Mouse (Mus musculus): ENCODE data around the gene Ccdc154. TPM values are rescaled to one million over a fixed set of nuclear protein-coding genes. Genes with fewer than 3 reads are reported as not detected.
A peak's percentile ranks its signal among the peaks of the same experiment; 100 is the strongest.

Gene Ccdc154
- polyA plus RNA-seq, 1 experiment from 2014 or later = not detected

DNA sequence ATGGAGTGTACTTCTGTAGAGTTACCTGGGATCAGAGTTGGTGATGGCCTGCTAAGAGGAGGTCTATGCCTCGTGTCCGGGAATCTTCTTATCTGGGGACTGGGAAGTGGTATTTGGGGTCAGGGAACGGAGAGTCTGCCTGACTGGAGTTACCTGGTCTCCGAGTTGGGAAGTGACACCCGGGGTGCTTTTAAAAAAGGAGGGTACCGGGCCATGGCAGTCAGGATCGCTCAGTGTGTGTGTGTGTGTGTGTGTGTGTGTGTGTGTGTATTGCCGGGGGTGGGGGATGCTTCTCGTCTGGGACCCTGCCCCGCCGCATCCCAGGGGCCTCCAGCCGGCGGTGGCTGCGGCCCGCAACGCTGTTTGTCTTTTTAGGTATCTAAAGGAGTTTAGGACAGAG is 26.8 kb downstream of the Ccdc154 start:
- H3K36me3 ChIP-seq (ENCODE audit: control insufficient read depth, insufficient read depth) = peaks cover 8% of the 10 kb centered on the region; the same call in 1 of the 2 replicates
- peaks cover 22% of the 10 kb centered on the region for H3K4me1 ChIP-seq (ENCODE audit: control insufficient read depth, insufficient read depth, low read length)
- ATAC-seq (replicated peaks; ENCODE audit: extremely low read depth, insufficient read depth, low FRiP score) = no peak
- peak overlapping the region; percentile 95 for H3K9ac ChIP-seq (ENCODE audit: low read length)
- WGBS = 4% methylated on average over 15 of the region's 16 CpGs
- no peaks in the 10 kb centered on the region for H3K9me3 ChIP-seq (replicated peaks; ENCODE audit: control insufficient read depth, low read length)
- H3K4me3 ChIP-seq (ENCODE audit: low read length) = peak overlapping the region; percentile 90
- H3K4me2 ChIP-seq (ENCODE audit: low read depth, low read length) = peak overlapping the region; percentile 79
- no peaks in the 10 kb centered on the region for H3K27me3 ChIP-seq (ENCODE audit: control insufficient read depth, insufficient read depth, low read length)
- H3K27ac ChIP-seq (ENCODE audit: low read length) = no peak overlapping the region

DNA sequence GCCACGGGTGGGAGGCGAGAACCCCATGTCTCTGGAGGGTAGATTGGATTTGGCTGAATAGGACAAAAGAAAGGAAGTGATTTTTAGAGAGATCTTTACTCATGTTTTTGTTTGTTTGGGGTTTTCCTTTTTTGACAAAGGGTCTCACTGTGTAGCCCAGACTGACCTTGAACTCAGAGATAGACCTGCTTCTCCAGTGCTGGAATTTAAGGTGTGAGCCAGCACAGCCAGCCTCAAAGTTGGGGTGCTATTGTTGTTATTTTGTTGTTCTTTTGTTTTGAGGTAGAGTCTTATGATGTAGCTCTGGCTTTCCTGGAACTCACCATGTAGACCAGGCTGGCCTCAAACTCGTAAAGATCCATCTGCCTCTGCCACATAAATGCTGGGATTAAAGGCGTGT is 40.1 kb downstream of the Ccdc154 start:
- Histone ChIP-seq H3K27ac (ENCODE audit: low read length) (no peak overlapping the region), H3K4me1 (ENCODE audit: control insufficient read depth, insufficient read depth, low read length) (no peaks in the 10 kb centered on the region), H3K9me3 (replicated peaks; ENCODE audit: control insufficient read depth, low read length) (no peaks in the 10 kb centered on the region), H3K27me3 (ENCODE audit: control insufficient read depth, insufficient read depth, low read length) (no peaks in the 10 kb centered on the region), H3K9ac (ENCODE audit: low read length) (no peak overlapping the region), H3K4me2 (ENCODE audit: low read depth, low read length) (no peak overlapping the region), H3K4me3 (ENCODE audit: low read length) (no peak overlapping the region), H3K36me3 (ENCODE audit: control insufficient read depth, insufficient read depth) (peaks cover 34% of the 10 kb centered on the region)
- no peak for ATAC-seq (replicated peaks; ENCODE audit: extremely low read depth, insufficient read depth, low FRiP score)
- 91% methylated on average over 4 of the region's 4 CpGs for WGBS

DNA sequence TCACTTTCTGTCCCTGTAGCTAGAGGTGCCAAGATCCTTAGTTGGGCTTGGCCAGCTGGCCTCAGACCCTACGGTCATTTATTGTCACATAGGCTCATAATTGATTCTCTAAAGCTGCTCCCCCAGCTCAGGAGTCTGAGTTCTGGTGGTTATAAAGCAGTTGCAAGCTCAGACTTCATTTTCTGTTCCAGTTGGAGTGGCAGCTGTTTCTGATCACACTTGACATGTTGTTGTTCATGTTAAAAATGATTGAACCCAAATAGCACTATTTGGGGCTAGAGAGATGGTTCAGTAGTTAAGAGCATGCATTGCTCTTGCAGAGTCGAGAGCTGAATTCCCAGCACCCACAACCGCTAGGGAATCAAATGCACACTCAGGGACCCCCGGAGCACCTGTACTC is 47.7 kb downstream of the Ccdc154 start:
- Histone ChIP-seq H3K4me3 (ENCODE audit: low read length) (no peak overlapping the region), H3K4me2 (ENCODE audit: low read depth, low read length) (no peak overlapping the region), H3K4me1 (ENCODE audit: control insufficient read depth, insufficient read depth, low read length) (no peaks in the 10 kb centered on the region), H3K9ac (ENCODE audit: low read length) (no peak overlapping the region), H3K36me3 (ENCODE audit: control insufficient read depth, insufficient read depth) (peaks cover 41% of the 10 kb centered on the region), H3K27ac (ENCODE audit: low read length) (no peak overlapping the region), H3K27me3 (ENCODE audit: control insufficient read depth, insufficient read depth, low read length) (no peaks in the 10 kb centered on the region), H3K9me3 (replicated peaks; ENCODE audit: control insufficient read depth, low read length) (no peaks in the 10 kb centered on the region)
- ATAC-seq (replicated peaks; ENCODE audit: extremely low read depth, insufficient read depth, low FRiP score) = no peak
- WGBS = 95% methylated on average over 4 of the region's 4 CpGs

DNA sequence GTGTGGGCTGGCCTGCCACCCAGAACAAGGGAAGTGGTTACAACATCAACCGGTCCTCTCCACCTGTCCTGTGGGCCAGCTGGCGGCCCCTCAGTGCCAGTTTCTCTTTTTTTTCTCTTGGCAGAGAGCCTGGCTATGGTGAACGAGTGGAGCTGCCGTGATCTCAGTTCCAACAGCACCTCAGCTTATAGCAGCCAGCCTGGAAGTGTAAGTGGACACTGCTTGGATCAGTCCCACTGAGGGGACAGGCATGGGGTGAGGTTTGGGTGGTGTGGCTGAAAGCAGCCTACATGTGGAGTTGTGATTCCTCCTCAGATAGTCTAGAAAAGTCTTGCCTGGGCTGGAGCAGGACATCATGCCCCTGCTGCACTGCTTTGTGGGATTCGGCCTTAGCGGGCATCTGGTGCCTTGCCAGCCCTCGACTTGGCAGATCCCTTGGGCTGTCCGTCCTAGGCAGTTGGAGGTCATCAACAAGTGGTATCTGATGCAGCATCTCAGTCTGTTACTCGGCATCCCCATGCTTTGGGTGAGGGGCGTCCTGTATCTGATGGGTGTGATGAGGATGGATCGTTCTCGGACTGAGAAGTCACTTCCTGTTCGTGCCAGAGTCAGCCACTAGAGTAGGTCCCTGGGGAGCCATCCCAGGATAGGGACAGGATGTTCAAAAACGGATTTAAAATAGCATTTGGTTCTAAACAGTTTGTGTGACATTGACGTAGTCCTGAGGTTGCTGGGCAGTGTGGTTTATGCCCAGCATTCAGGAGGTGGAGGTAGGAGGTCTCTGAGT is 48.6 kb downstream of the Ccdc154 start:
- Histone ChIP-seq H3K4me3 (ENCODE audit: low read length) (no peak overlapping the region), H3K27ac (ENCODE audit: low read length) (no peak overlapping the region), H3K27me3 (ENCODE audit: control insufficient read depth, insufficient read depth, low read length) (no peaks in the 10 kb centered on the region), H3K36me3 (ENCODE audit: control insufficient read depth, insufficient read depth) (peaks cover 34% of the 10 kb centered on the region), H3K4me2 (ENCODE audit: low read depth, low read length) (no peak overlapping the region), H3K4me1 (ENCODE audit: control insufficient read depth, insufficient read depth, low read length) (no peaks in the 10 kb centered on the region), H3K9me3 (replicated peaks; ENCODE audit: control insufficient read depth, low read length) (no peaks in the 10 kb centered on the region), H3K9ac (ENCODE audit: low read length) (no peak overlapping the region)
- WGBS = 71% methylated on average over 15 of the region's 15 CpGs
- ATAC-seq (replicated peaks; ENCODE audit: extremely low read depth, insufficient read depth, low FRiP score) = no peak

DNA sequence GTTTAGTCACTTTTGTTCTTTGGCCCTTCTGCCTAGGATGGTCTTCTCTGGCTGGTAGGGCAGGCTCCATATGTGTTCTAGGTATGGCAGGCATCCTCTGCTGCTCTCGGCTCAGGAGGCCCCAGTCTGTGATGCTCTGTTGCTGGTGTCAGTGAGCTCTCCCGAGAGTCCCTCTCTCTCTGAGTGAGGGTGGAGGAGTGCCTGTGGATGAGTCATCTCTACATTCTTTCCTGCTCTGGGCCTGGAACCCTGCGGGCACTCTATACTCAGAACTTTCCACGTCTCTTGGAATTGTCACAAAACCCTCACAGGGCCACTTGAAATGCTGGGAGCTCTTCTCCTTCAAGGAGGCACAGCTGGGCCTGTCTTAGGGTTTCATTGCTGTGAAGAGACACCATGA is 49.4 kb downstream of the Ccdc154 start:
- Histone ChIP-seq H3K36me3 (ENCODE audit: control insufficient read depth, insufficient read depth) (peaks cover 31% of the 10 kb centered on the region), H3K9me3 (replicated peaks; ENCODE audit: control insufficient read depth, low read length) (no peaks in the 10 kb centered on the region), H3K4me2 (ENCODE audit: low read depth, low read length) (no peak overlapping the region), H3K27me3 (ENCODE audit: control insufficient read depth, insufficient read depth, low read length) (no peaks in the 10 kb centered on the region), H3K9ac (ENCODE audit: low read length) (no peak overlapping the region), H3K4me3 (ENCODE audit: low read length) (no peak overlapping the region), H3K4me1 (ENCODE audit: control insufficient read depth, insufficient read depth, low read length) (no peaks in the 10 kb centered on the region), H3K27ac (ENCODE audit: low read length) (no peak overlapping the region)
- no peak for ATAC-seq (replicated peaks; ENCODE audit: extremely low read depth, insufficient read depth, low FRiP score)
- WGBS = 60% methylated on average over 4 of the region's 4 CpGs

DNA sequence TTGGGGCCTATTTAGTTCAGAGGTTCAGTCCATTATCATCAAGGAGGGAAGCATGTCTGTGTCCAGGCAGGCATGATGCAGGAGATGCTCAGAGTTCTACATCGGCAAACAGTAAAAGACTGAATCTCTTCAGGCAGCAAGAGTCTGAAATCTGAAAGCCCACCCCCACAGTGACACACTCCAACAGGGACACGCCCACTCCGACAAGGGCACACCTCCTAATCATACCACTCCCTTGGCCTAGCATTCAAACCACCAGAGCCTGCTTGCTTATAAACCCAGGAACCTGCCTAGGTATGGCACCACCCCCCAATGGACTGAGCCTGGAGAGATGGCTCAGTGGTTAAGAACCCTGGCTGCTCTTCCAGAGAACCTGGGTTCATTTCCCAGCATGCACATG is 53.2 kb downstream of the Ccdc154 start:
- no peak overlapping the region for H3K9ac ChIP-seq (ENCODE audit: low read length)
- H3K36me3 ChIP-seq (ENCODE audit: control insufficient read depth, insufficient read depth) = peaks cover 17% of the 10 kb centered on the region
- no peak for ATAC-seq (replicated peaks; ENCODE audit: extremely low read depth, insufficient read depth, low FRiP score)
- 83% methylated on average over 3 of the region's 3 CpGs for WGBS
- no peak overlapping the region for H3K4me3 ChIP-seq (ENCODE audit: low read length)
- H3K27me3 ChIP-seq (ENCODE audit: control insufficient read depth, insufficient read depth, low read length) = no peaks in the 10 kb centered on the region
- no peaks in the 10 kb centered on the region for H3K9me3 ChIP-seq (replicated peaks; ENCODE audit: control insufficient read depth, low read length)
- no peaks in the 10 kb centered on the region for H3K4me1 ChIP-seq (ENCODE audit: control insufficient read depth, insufficient read depth, low read length)
- no peak overlapping the region for H3K27ac ChIP-seq (ENCODE audit: low read length)
- H3K4me2 ChIP-seq (ENCODE audit: low read depth, low read length) = no peak overlapping the region

DNA sequence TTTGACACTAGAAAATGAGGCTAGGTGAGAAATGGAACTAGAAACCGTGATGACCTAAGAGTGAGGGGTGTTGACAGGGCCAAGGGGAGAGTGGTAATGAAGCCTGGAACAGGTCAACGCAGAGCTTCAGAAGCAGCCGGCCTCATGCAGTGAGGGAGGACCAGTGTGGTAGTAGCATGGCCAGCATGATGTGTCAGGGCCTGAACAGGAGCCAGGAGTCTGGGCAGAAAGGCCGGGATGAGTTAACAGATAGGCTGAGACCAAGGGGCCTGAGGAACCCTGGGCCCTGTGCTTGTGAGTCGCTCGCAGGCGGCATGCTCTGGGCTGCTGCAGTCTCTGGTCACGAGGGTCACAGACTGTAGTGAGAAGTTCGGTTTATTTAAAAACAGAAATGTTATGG is 56.7 kb downstream of the Ccdc154 start:
- Histone ChIP-seq H3K4me2 (ENCODE audit: low read depth, low read length) (no peak overlapping the region), H3K4me1 (ENCODE audit: control insufficient read depth, insufficient read depth, low read length) (0 out of 2 replicates have a peak, but pooled peaks cover 3% of the 10 kb centered on the region), H3K4me3 (ENCODE audit: low read length) (no peak overlapping the region), H3K27me3 (ENCODE audit: control insufficient read depth, insufficient read depth, low read length) (no peaks in the 10 kb centered on the region), H3K36me3 (ENCODE audit: control insufficient read depth, insufficient read depth) (peaks cover 9% of the 10 kb centered on the region; the same call in 1 of the 2 replicates), H3K27ac (ENCODE audit: low read length) (peak overlapping the region; percentile 21; the same call in 1 of the 2 replicates), H3K9ac (ENCODE audit: low read length) (no peak overlapping the region), H3K9me3 (replicated peaks; ENCODE audit: control insufficient read depth, low read length) (no peaks in the 10 kb centered on the region)
- no peak for ATAC-seq (replicated peaks; ENCODE audit: extremely low read depth, insufficient read depth, low FRiP score)
- 83% methylated on average over 9 of the region's 9 CpGs for WGBS

DNA sequence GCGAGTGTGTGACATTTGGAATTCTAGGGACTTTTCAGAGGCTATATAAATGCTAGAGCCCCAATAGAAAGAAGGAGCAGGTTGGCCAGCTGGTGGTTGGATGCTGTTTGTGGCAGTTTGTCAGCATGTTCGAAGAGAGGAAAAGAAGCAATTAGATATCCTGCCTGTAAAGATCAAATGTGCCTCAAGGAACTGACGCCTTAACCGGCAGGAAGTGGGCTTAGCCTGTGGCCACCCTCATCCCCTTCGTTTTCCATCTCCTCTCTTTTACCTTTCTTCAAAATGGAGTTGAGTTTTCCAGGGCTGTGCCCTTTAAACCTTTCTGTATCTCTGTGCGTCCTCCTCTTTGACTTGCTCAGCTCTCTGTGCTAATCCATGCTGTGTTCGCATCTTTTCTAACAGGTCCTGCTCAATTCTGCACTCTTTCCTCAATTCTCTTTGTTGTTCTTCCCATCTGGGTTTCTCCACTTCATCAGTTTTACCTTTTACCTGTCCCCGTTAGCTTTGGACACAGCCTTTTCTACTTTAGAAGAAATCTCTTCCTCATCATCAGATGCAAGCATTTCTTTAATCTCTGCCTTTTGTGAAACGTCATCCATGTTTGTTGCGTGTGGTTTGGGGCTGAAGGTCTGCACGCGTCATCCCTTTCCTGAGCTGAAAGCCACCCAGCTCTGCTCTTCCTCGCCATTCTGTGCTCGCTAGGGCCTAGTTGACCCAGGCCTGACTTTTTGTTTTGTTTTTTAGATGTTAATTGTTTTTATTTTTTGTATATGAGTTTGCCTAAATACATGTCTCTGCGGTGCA is 57.4 kb downstream of the Ccdc154 start:
- 84% methylated on average over 15 of the region's 15 CpGs for WGBS
- peak overlapping the region; percentile 21; the same call in 1 of the 2 replicates for H3K27ac ChIP-seq (ENCODE audit: low read length)
- no peak overlapping the region for H3K4me2 ChIP-seq (ENCODE audit: low read depth, low read length)
- H3K36me3 ChIP-seq (ENCODE audit: control insufficient read depth, insufficient read depth) = peaks cover 3% of the 10 kb centered on the region; the same call in 1 of the 2 replicates
- H3K4me1 ChIP-seq (ENCODE audit: control insufficient read depth, insufficient read depth, low read length) = 0 out of 2 replicates have a peak, but pooled peaks cover 3% of the 10 kb centered on the region
- no peak overlapping the region for H3K4me3 ChIP-seq (ENCODE audit: low read length)
- no peaks in the 10 kb centered on the region for H3K9me3 ChIP-seq (replicated peaks; ENCODE audit: control insufficient read depth, low read length)
- H3K9ac ChIP-seq (ENCODE audit: low read length) = no peak overlapping the region
- no peak for ATAC-seq (replicated peaks; ENCODE audit: extremely low read depth, insufficient read depth, low FRiP score)
- no peaks in the 10 kb centered on the region for H3K27me3 ChIP-seq (ENCODE audit: control insufficient read depth, insufficient read depth, low read length)

DNA sequence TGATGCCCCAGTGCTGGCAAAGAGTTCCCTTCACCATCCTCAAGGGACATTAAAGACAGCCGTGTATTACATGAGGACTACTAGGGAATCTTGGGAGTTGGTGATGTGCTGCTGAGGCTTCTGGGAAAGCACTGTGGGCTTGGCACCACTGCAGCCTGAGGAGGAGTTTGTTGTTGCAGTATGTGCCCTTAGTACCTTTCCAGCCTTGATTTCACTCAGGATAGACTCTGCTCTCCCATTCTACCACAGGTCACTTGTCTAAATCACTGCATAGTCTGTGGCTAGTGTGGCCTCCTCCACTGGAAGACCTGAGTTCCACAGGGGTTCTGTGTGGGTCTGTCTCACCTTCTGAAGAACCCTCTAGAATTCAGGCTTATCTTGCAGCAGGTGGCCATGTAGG is 58.5 kb downstream of the Ccdc154 start:
- Histone ChIP-seq H3K4me1 (ENCODE audit: control insufficient read depth, insufficient read depth, low read length) (0 out of 2 replicates have a peak, but pooled peaks cover 3% of the 10 kb centered on the region), H3K9me3 (replicated peaks; ENCODE audit: control insufficient read depth, low read length) (no peaks in the 10 kb centered on the region), H3K9ac (ENCODE audit: low read length) (no peak overlapping the region), H3K36me3 (ENCODE audit: control insufficient read depth, insufficient read depth) (no peaks in the 10 kb centered on the region), H3K4me2 (ENCODE audit: low read depth, low read length) (no peak overlapping the region), H3K27ac (ENCODE audit: low read length) (no peak overlapping the region), H3K4me3 (ENCODE audit: low read length) (no peak overlapping the region), H3K27me3 (ENCODE audit: control insufficient read depth, insufficient read depth, low read length) (no peaks in the 10 kb centered on the region)
- ATAC-seq (replicated peaks; ENCODE audit: extremely low read depth, insufficient read depth, low FRiP score) = no peak
- 78% methylated on average over 1 of the region's 1 CpGs for WGBS

Measured in heart, embryonic 16.5 days (tissue).